Mouse (Mus musculus) hindbrain, embryonic 13.5 days (tissue): Measurements from ENCODE around the gene C530008M17Rik. TPM values are rescaled to one million over a fixed set of nuclear protein-coding genes. Genes with fewer than 3 reads are reported as not detected.
A peak's percentile ranks its signal among the peaks of the same experiment; 100 is the strongest.

ENCODE experiments used
- ATAC-seq: fragments of 200-750 bp; cut with Nextera tagmentation; 2 replicates; pipeline ENCODE4 v1.8.0; 2017; ENCODE audit warnings: moderate TSS enrichment; ENCODE audit not compliant: low FRiP score
- H3K27ac ChIP-seq: fragments of 300-500 bp; sonication (generic); 2 replicates; pipeline ENCODE4 v1.5.1; 2015; ENCODE audit warnings: inconsistent platforms, mild to moderate bottlenecking, moderate library complexity
- H3K27me3 ChIP-seq: fragments of 300-500 bp; sonication (generic); 2 replicates; pipeline ENCODE4 v1.6.1; 2015; ENCODE audit warnings: mild to moderate bottlenecking, inconsistent platforms
- H3K36me3 ChIP-seq: fragments of 300-500 bp; sonication (generic); 2 replicates; pipeline ENCODE4 v1.6.1; 2015; ENCODE audit warnings: mild to moderate bottlenecking, inconsistent platforms
- H3K4me1 ChIP-seq: fragments of 300-500 bp; sonication (generic); replicated peaks from 2 replicates; pipeline ENCODE4 v1.6.1; 2015; ENCODE audit warnings: inconsistent platforms
- H3K4me2 ChIP-seq: fragments of 300-500 bp; sonication (generic); 2 replicates; pipeline ENCODE4 v1.6.1; 2015; ENCODE audit warnings: inconsistent platforms, mild to moderate bottlenecking, moderate library complexity
- H3K4me3 ChIP-seq: fragments of 300-500 bp; sonication (generic); 2 replicates; pipeline ENCODE4 v1.5.1; 2015; ENCODE audit warnings: mild to moderate bottlenecking, inconsistent platforms
- H3K9ac ChIP-seq: fragments of 300-500 bp; sonication (generic); 2 replicates; pipeline ENCODE4 v1.6.1; 2015; ENCODE audit warnings: mild to moderate bottlenecking, inconsistent platforms
- H3K9me3 ChIP-seq: fragments of 300-500 bp; sonication (generic); 2 replicates; pipeline ENCODE4 v1.6.1; 2016; ENCODE audit warnings: inconsistent platforms
- WGBS: fragments of 180-500 bp; shearing (Covaris S2); methylation state at CpG from one replicate; pipeline ENCODE4 v1.1.7; 2015; 5-methylcytosine and 5-hydroxymethylcytosine counted together
- polyA plus RNA-seq: library from polyadenylated mRNA; unstranded; fragments of >200 nt; fragmentation: Nextera tagmentation; extraction: Ambion mirVana; gene quantifications from 2 replicates; pipeline ENCODE4 v1.2.1, GENCODE M21; 2015

C530008M17Rik gene
- polyA plus RNA-seq, 1 experiment from 2014 or later, result 77.6 TPM

DNA sequence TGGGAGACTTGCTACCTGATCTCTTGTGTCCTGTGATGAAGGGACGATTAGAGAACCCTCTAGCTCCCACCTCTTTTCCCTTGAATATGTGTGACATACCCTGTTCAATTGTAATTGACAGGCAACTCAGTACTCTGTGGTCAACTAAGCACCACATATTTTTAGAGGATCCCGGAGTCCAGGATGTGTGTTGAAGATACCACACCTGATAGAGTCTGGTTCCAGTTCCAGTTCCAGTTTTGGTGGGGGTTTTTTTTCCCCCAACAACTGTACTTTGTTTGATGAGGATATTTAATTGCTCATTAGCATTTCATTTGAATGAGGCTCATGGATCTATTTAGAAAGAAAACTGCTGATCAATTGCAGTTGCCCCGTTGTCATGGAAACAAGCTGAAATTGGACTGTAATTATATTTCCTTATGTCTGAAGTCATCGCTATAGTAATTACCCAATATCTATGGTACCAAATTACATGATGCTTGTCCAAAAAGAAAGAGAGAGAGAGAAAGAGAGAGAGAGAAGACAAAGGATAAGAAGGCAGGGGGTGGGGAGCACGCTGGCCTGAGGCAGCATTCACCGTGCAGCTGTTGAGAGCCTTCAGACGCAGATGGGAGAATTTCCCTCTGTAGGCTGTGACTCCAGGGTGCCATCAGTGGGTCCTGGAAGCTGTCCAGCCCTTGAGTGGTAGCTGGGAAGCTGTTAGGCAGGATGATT, 172.4 kb downstream of the C530008M17Rik start:
- peak; percentile 76 for ATAC-seq
- peak overlapping the region; percentile 87 for H3K27ac ChIP-seq
- peaks cover 36% of the 10 kb centered on the region for H3K4me1 ChIP-seq
- H3K9me3 ChIP-seq, result no peaks in the 10 kb centered on the region
- no peak overlapping the region for H3K4me2 ChIP-seq
- H3K9ac ChIP-seq, result no peak overlapping the region
- 52% methylated on average over 7 of the region's 7 CpGs for WGBS
- peaks cover 19% of the 10 kb centered on the region for H3K36me3 ChIP-seq
- H3K27me3 ChIP-seq, result no peaks in the 10 kb centered on the region
- no peak overlapping the region for H3K4me3 ChIP-seq

- peaks cover 28% of the 10 kb centered on the region for H3K4me1 ChIP-seq
- H3K4me3 ChIP-seq, result no peak overlapping the region
- H3K27me3 ChIP-seq, result no peaks in the 10 kb centered on the region
- ATAC-seq, result no peak
- H3K36me3 ChIP-seq, result peaks cover 16% of the 10 kb centered on the region
- H3K9ac ChIP-seq, result no peak overlapping the region
- H3K4me2 ChIP-seq, result no peak overlapping the region
- no peaks in the 10 kb centered on the region for H3K9me3 ChIP-seq
- 77% methylated on average over 17 of the region's 17 CpGs for WGBS
- H3K27ac ChIP-seq, result no peak overlapping the region
These were observed 176.4 kb downstream of the C530008M17Rik start for GRCm38 (mm10) chr5:76832529-76833210.

DNA sequence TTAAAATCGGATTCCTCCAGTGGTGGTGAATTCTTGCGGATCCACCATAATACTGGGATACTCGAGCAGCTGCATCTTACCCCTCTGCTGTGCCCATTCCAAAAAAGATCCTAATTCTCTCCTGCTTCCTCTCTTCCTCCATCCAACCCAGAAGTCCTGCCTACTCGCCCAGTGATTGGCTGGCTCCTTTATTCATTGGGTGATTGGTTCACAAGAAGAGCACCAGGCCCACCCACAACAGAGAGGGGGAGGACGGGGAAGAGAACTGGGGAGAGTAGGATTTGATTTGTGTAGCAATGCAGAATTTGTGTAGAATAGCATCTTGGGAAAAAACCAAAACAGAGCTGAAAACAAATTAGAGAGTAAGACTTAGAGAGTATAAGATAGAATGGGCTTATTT, 180.7 kb downstream of the C530008M17Rik start:
- no peak overlapping the region for H3K9ac ChIP-seq
- H3K4me1 ChIP-seq, result peaks cover 8% of the 10 kb centered on the region; the same call in 1 of the 2 replicates
- ATAC-seq, result no peak
- WGBS, result 55% methylated on average over 5 of the region's 5 CpGs
- H3K36me3 ChIP-seq, result peaks cover 15% of the 10 kb centered on the region; the same call in 1 of the 2 replicates
- no peaks in the 10 kb centered on the region for H3K27me3 ChIP-seq
- H3K27ac ChIP-seq, result no peak overlapping the region
- H3K4me2 ChIP-seq, result no peak overlapping the region
- no peak overlapping the region for H3K4me3 ChIP-seq
- H3K9me3 ChIP-seq, result no peaks in the 10 kb centered on the region

DNA sequence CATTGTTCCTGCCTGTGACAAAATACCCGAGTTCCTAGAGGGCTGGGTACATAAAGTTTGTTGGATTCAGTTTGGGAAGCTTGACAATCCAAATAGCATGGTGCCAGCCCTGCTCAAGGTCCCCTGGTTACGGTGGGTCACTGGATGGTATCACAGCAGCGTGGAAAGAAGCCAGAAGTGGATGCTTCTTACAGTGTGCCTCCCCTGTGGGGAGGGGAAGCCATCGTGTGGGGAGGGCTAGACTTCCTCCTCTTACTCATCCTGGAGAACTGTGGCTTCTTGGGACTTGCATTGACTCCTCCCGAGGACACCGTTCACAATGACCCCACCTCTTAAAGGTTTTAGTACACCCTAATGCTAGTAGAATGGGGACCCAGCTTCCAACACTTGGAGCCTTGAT, 183.5 kb downstream of the C530008M17Rik start:
- Histone ChIP-seq H3K9me3 (no peaks in the 10 kb centered on the region), H3K4me2 (no peak overlapping the region), H3K27me3 (no peaks in the 10 kb centered on the region), H3K4me3 (no peak overlapping the region), H3K36me3 (peaks cover 10% of the 10 kb centered on the region; the same call in 1 of the 2 replicates), H3K4me1 (peaks cover 18% of the 10 kb centered on the region), H3K9ac (no peak overlapping the region), H3K27ac (no peak overlapping the region)
- 84% methylated on average over 6 of the region's 6 CpGs for WGBS
- no peak for ATAC-seq

GRCm38 (mm10) chr5:76841859-76842258, 185.5 kb downstream of the C530008M17Rik start:
- no peaks in the 10 kb centered on the region for H3K27me3 ChIP-seq
- peaks cover 10% of the 10 kb centered on the region; the same call in 1 of the 2 replicates for H3K36me3 ChIP-seq
- H3K4me2 ChIP-seq, result no peak overlapping the region
- no peak overlapping the region for H3K9ac ChIP-seq
- H3K9me3 ChIP-seq, result no peaks in the 10 kb centered on the region
- ATAC-seq, result no peak
- 78% methylated on average over 2 of the region's 2 CpGs for WGBS
- no peak overlapping the region for H3K4me3 ChIP-seq
- peaks cover 28% of the 10 kb centered on the region for H3K4me1 ChIP-seq
- H3K27ac ChIP-seq, result no peak overlapping the region

GRCm38 (mm10) chr5:76843448-76843847, 187.1 kb downstream of the C530008M17Rik start:
- no peak for ATAC-seq
- WGBS, result 21% methylated on average over 4 of the region's 4 CpGs
- H3K27me3 ChIP-seq, result no peaks in the 10 kb centered on the region
- H3K9ac ChIP-seq, result no peak overlapping the region
- H3K9me3 ChIP-seq, result no peaks in the 10 kb centered on the region
- peaks cover 10% of the 10 kb centered on the region for H3K36me3 ChIP-seq
- H3K4me2 ChIP-seq, result no peak overlapping the region
- H3K27ac ChIP-seq, result peak overlapping the region; percentile 76; the same call in 1 of the 2 replicates
- peaks cover 28% of the 10 kb centered on the region for H3K4me1 ChIP-seq
- H3K4me3 ChIP-seq, result no peak overlapping the region

GRCm38 (mm10) chr5:76843851-76844419, 187.6 kb downstream of the C530008M17Rik start:
- no peak overlapping the region for H3K9ac ChIP-seq
- peaks cover 13% of the 10 kb centered on the region for H3K36me3 ChIP-seq
- H3K4me1 ChIP-seq, result peaks cover 28% of the 10 kb centered on the region
- ATAC-seq, result peak; percentile 50; the same call in 1 of the 2 replicates
- no peak overlapping the region for H3K4me3 ChIP-seq
- peak overlapping the region; percentile 76 for H3K27ac ChIP-seq
- 90% methylated on average over 9 of the region's 9 CpGs for WGBS
- H3K9me3 ChIP-seq, result no peaks in the 10 kb centered on the region
- H3K27me3 ChIP-seq, result no peaks in the 10 kb centered on the region
- no peak overlapping the region for H3K4me2 ChIP-seq

DNA sequence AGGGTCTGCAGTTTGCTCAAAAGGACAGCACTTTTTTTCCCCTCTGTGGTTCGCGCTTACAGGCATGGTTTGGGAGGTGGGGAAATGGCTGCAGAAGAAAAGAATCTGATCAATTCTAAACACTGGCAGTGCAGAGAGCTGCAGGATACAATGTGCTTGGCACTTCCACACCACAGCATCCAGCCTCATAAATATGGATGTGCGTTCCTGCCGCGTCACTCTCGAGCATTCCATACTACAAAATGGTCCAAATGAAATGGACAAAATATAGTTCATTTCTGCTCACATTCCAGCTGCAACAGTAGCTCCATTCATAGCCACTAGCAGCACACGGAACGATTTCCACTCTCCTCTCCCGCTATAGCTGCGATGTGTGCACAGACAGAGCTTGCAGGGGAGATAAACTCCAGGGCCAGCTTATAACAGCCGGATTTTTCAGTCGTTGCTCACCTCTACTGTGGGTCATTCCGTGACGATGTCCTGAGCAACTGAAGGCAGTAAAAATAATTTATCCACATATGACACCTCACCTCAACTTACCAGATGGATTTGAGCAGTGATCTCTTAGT, 188.4 kb downstream of the C530008M17Rik start:
- Histone ChIP-seq H3K9ac (peak overlapping the region; percentile 20), H3K36me3 (peaks cover 15% of the 10 kb centered on the region), H3K27me3 (no peaks in the 10 kb centered on the region), H3K4me1 (peaks cover 28% of the 10 kb centered on the region), H3K9me3 (no peaks in the 10 kb centered on the region), H3K27ac (peak overlapping the region; percentile 76), H3K4me3 (no peak overlapping the region), H3K4me2 (no peak overlapping the region)
- ATAC-seq, result no peak
- 48% methylated on average over 14 of the region's 14 CpGs for WGBS

DNA sequence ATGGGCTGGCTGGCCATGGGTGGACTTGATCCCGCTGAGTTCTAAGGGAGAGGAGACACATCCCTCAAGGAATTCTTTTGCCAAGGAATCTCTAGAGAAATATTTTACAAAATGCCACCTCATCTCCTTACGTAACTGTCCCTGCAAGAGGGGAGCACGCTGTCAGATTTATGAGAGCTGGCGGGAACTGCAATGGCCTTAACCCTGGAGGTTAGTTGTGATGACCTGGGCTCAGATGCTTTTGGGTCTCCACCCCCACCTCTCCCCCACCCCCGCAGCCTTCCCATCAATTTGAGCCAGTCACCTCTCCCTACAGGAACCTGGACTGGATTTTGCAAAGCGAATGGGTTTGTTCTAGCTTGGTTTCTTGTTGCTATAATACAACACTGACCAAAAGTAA, 190.8 kb downstream of the C530008M17Rik start:
- H3K4me1 ChIP-seq, result peaks cover 31% of the 10 kb centered on the region
- H3K27ac ChIP-seq, result no peak overlapping the region
- no peak for ATAC-seq
- H3K4me2 ChIP-seq, result no peak overlapping the region
- no peak overlapping the region for H3K9ac ChIP-seq
- H3K36me3 ChIP-seq, result peaks cover 16% of the 10 kb centered on the region
- 93% methylated on average over 6 of the region's 6 CpGs for WGBS
- H3K27me3 ChIP-seq, result no peaks in the 10 kb centered on the region
- no peak overlapping the region for H3K4me3 ChIP-seq
- no peaks in the 10 kb centered on the region for H3K9me3 ChIP-seq

DNA sequence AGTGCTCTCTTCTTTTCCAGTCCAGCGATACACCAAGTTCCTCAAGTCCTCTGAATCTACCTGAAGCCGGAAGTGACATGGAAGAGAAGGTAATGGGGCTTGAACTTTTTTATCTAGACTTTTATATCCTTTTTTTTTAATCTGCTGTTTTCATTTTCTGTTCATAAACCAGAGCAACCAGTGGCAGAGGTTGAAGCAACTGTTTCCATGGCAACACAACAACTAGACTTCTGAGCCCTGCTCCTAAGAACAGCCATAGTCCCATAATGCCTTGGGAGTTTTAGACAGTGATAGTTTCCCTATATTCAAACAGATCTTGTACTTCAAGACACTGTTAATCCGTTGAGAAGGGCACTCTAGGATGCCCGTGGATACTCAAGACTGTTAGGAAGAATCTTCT, 195.0 kb downstream of the C530008M17Rik start:
- Histone ChIP-seq H3K36me3 (peaks cover 33% of the 10 kb centered on the region), H3K4me2 (no peak overlapping the region), H3K27ac (no peak overlapping the region), H3K27me3 (peaks cover 13% of the 10 kb centered on the region), H3K4me1 (peaks cover 12% of the 10 kb centered on the region), H3K4me3 (no peak overlapping the region), H3K9me3 (no peaks in the 10 kb centered on the region), H3K9ac (no peak overlapping the region)
- 79% methylated on average over 4 of the region's 4 CpGs for WGBS
- no peak for ATAC-seq

GRCm38 (mm10) chr5:76853549-76853948, 197.2 kb downstream of the C530008M17Rik start:
- Histone ChIP-seq H3K27me3 (peaks cover 26% of the 10 kb centered on the region), H3K9ac (no peak overlapping the region), H3K27ac (no peak overlapping the region), H3K4me2 (no peak overlapping the region), H3K9me3 (no peaks in the 10 kb centered on the region), H3K4me1 (peaks cover 25% of the 10 kb centered on the region), H3K4me3 (no peak overlapping the region), H3K36me3 (peaks cover 53% of the 10 kb centered on the region)
- ATAC-seq, result peak; percentile 87
- WGBS, result 12% methylated on average over 10 of the region's 10 CpGs
